Mouse (Mus musculus) v-Abl transformed pro-B cells (cell line): ENCODE data around the gene Atp2c2.

ENCODE experiments used
- in situ Hi-C, 2 experiments: fragments of 400-800 bp; cut with MboI; formaldehyde crosslinking; loops; one replicate each; pipeline ENCODE4 v1.15.1; 2025; ENCODE audit not compliant: unreplicated experiment in 2 of 2

Gene Atp2c2

DNA sequence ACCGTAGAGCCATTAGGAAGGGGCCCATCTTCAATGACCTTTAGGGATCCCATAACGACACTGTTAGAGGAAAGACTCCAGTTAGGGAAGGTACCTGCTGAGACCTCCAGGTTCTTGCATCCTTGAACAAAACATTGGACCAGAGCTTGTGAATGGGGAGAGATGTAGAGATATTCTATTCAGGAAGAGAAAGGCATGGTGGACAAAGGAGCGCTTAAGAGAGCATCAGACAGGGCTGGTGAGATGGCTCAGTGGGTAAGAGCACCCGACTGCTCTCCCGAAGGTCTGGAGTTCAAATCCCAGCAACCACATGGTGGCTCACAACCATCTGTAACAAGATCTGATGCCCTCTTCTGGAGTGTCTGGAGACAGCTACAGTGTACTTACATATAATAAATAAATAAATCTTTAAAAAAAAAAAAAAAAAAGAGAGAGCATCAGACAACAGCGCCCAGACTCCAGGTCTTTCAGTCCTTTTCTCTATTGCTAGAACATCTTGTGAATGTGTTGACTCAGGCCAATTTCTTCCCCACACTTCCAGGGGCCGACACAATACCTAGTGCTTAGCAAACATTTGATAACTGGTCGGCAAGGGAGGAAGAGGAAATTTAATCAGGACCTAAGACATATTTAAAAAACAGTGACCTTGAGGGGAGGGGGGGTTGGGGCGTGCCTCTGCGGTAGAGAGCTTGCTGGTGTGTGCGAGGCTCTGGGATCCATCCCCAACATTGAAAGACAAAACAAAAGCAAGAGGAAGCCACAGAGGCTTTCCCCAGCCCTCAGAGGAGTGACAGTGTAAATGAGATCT, 37.5 kb downstream of the Atp2c2 start:
- in situ Hi-C loops = no loop called here

DNA sequence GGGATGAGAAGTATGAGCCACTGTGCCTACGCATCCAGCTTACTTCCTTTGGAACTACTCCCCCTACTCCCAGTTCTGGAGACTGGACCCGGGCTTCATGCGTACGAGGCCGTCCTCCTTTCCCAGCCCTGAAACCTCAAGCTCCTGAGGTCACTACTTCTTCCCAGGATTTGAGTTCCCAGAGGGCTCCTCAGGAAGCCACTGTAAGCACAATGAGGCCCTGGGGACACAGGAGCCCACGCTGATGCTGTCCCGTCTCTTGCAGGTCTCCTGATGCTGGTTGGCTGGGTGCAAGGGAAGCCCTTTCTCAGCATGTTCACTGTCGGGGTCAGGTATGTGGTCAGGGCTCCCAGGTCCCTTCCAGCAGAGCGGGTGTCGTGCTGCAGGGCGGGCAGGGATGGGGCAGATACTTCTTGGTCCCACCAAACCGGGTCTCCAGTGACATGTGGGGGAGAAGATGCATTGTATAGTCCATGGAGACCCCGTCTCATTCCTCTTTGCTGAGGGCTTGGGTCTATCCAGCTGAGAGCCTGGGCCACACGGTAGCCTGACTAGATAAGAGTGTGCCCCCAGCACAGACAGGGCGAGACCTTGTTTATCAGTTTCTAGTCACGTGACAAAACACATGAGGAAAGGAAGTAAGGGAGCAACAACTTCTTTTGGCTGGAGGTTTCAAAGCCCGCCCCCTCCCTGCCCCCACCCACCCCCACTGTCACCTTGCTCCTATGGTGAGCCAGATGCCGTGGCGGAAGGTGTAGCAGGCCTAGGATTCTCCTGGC, 38.5 kb downstream of the Atp2c2 start:
- in situ Hi-C loops = no loop called here

DNA sequence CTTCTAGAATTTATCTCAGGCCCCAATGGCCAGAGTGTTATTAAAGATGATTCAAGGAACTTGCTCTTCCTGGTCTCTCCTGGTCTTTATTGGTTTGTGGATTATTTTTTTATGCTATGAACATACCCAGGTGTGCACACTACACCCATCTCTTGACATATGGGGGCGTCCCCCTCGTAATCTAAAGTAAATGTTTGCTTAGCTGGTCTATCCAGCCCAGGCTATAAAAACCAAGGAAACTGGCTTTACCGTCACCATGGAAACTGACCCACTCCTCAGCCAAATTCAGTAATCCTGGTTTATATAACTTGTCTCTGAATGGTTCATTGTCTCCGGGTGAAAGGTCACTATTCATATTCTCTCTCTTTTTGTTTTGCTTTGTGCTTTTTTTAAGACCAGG, 40.8 kb downstream of the Atp2c2 start:
- in situ Hi-C loops = no loop called here

- in situ Hi-C loops = no loop called here
Measured at GRCm38 (mm10) chr8:119742409-119742808, 42.6 kb downstream of the Atp2c2 start.

- in situ Hi-C loops = no loop called here
Measured at GRCm38 (mm10) chr8:119743291-119744026, 43.6 kb downstream of the Atp2c2 start.

DNA sequence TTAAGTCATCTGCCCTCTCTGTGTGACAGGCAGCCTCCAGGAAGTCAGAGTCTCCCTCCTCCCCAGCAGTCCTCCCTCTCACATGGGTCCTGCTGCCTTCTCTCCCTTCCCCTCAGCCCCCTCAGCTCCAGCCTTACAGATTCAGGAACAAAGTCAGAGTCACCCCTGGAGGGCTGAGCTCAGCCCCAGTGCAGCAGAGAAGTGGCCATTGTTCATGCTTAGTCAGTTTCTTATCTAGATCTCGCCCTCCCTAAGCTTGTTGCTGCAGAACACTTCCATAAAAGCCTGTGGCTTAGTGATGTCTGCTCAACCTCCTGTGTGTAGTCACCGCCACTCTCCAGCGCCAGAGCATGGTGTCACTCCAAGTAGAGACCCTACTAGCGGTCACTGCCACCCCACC, 44.8 kb downstream of the Atp2c2 start:
- in situ Hi-C loops = no loop called here

DNA sequence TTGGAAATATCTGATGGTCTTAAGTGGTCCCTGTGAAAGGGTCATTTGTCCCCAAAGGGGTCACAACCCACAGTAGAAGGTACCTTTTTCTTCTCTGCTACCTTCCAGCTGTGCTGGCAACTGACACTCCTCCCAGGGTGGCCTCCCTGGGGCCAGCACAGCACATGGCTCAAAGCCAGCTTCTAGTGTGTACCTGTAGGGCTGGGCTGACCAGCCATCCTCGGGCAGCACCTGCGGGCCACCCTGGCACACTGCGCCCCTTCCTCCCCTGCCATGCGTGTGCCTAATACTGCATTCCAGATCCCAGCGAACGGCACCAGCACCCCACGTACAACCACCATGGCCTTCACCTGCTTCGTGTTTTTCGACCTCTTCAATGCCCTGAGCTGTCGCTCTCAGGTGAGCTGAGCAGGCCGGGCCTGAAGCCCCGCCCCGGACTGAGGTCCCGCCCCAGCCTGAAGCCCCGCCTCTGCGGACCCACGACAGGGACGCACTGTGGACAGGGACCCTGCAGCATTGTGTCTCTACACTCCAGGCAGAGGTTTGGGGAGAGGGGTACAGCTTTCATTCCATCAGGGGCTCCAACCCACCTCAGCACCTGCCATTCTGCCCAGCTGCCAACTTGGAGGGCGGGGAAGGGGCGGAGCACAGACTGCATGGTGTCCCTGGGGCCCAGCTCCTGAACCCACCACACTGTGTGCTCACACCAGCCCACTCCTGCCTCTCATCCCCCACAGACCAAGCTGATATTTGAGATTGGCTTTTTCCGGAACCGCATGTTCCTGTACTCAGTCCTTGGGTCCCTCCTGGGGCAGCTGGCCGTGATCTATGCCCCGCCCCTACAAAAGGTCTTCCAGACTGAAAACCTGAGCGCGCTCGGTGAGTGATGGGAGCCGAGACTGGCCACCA, 55.7 kb downstream of the Atp2c2 start:
- in situ Hi-C loops = no loop called here

- in situ Hi-C loops = no loop called here
Measured at GRCm38 (mm10) chr8:119756147-119756461, 56.3 kb downstream of the Atp2c2 start.

- in situ Hi-C loops = no loop called here
Measured at GRCm38 (mm10) chr8:119756538-119756937, 56.7 kb downstream of the Atp2c2 start.

DNA sequence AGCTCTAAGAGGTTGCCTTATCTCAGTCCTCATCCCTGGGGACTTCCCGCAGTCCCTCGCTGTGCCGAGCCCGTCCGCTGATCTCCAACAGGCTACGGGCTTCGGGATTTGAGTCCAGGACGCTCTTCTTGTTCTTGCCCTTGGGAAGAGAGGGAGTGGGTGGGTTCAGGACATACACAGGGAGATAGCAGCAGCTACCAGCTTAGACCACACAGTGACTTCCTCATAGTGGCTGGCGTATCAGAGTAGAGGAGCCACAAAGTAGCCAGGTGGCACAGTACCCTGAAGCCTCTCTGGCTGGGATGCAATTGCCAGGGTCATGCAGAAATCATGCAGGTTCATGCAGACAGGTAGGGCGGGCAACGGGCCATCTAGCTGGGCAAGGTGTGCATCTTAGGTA, 61.9 kb downstream of the Atp2c2 start:
- in situ Hi-C loops = no loop called here

DNA sequence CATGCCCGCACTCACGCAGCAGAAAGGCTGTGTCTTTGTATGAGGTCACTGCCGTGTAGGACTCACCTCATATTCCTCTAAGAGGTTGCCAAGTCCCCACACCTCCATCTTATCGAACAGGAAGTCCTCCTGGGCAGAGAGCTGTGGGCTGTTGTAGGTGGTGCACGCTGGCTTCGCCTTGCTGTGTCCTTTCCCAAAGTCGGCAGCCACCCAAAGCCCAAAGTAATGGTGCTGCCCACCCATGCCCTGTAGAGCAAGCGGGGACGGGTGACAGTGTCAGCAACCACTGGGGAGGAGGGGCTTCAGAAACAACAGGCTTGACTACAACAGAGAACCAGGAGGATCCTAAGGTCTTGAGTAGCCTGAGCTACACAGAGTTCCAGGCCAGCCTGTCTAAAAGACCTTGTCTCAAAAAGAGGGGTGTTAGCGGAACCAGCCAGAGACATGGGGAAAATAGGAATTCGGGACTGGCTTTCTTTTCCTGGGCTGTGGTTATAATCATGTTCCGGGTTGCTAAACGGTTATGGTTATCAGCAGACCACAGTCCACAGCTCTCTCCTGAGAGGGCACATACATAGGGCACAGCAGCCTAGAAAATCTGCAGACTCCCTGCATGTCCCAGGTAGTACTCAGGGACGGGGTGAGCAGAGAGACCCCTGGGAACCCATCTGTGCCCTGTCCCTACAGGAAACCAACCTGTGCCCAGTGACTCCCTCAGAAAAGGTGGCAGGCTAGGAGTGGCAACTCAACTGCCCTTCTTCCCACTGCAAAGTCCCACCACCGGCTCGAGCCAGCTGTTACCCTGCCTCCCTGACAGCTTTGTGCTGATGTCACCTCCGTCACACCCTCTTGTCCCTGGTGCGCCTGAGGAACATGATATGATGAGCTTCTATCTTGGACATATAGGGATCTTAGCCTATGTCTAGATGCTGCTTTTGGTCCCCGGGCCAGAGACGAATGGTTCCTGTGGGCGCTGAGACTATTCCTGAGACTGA, 62.7 kb downstream of the Atp2c2 start:
- in situ Hi-C loops = no loop called here

GRCm38 (mm10) chr8:119765311-119765710, 65.5 kb downstream of the Atp2c2 start:
- in situ Hi-C loops = no loop called here

- in situ Hi-C loops = no loop called here
Measured at GRCm38 (mm10) chr8:119765761-119766444, 66.1 kb downstream of the Atp2c2 start.

- in situ Hi-C loops = loop anchor here (5.0 to 10.0 kb wide), 3 partner anchors 79 to 288 kb away; no protein-coding TSS in a partner anchor
Measured at GRCm38 (mm10) chr8:119776668-119777245, 76.9 kb downstream of the Atp2c2 start.

GRCm38 (mm10) chr8:119777765-119778164, 78.0 kb downstream of the Atp2c2 start:
- in situ Hi-C loops = loop anchor here (5.0 to 10.0 kb wide), 3 partner anchors 80 to 287 kb away; no protein-coding TSS in a partner anchor

- in situ Hi-C loops = loop anchor here (5.0 to 10.0 kb wide), 3 partner anchors 81 to 287 kb away; no protein-coding TSS in a partner anchor
Measured at GRCm38 (mm10) chr8:119778263-119778662, 78.5 kb downstream of the Atp2c2 start, which contains the start of gene Tldc1. Gene Tldc1 (minus strand): TSS chr8:119778416.

DNA sequence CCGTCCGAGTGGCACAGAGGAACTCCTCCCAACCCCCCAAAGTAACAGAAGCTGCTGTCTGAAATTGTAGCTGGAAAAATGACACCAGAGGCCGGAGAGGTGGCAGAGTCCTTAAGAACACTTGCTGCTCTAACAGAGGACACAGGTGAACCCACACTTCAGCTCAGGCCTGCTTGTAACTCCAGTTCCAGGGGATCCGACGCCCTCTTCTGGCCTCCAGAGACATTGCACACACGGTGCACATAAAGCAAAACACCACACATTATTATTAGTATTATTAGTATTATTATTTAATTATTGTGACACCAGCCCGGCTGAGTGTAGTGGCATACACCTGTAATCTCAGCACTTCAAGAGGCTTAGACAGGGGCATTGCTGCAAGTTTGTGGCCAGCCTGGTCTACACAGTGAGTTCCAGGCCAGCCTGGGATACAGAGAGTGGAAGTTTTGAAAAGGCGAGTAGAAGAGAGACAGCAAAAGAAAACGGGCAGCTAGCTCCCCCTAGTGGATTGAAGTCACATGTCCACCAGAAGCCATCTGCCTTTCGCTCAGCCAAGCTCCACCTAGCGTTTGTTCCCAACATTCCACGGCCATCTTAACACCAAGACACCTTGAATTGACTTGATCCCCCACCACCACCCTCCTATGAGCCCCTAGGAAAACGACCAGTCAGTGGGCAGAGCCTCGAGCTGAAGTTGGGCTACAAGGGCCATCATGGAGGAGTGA, 79.4 kb downstream of the Atp2c2 start:
- in situ Hi-C loops = loop anchor here (5.0 to 10.0 kb wide), 3 partner anchors 82 to 286 kb away; no protein-coding TSS in a partner anchor
